Mouse (Mus musculus) intestine, embryonic 16.5 days (tissue): ENCODE results near the gene Cdc7. TPM values are rescaled to one million over a fixed set of nuclear protein-coding genes. Genes with fewer than 3 reads are reported as not detected.

Source experiments
- ATAC-seq: fragments of 200-750 bp; cut with Nextera tagmentation; 2 replicates; pipeline ENCODE4 v1.8.0; 2017; ENCODE audit warnings: moderate TSS enrichment, moderate library complexity
- H3K27ac ChIP-seq: fragments of 300-500 bp; sonication (generic); 2 replicates; pipeline ENCODE4 v1.5.1; 2014; ENCODE audit warnings: mild to moderate bottlenecking, low read length
- H3K27me3 ChIP-seq: fragments of 300-500 bp; sonication (generic); replicated peaks from 2 replicates; pipeline ENCODE4 v1.6.1; 2014; ENCODE audit warnings: low read length, control low read depth, mixed read lengths; ENCODE audit not compliant: control insufficient read depth, insufficient read depth
- H3K36me3 ChIP-seq: fragments of 300-500 bp; sonication (generic); 2 replicates; pipeline ENCODE4 v1.6.1; 2014; ENCODE audit warnings: low read length, control low read depth; ENCODE audit not compliant: control insufficient read depth, insufficient read depth
- H3K4me1 ChIP-seq: fragments of 300-500 bp; sonication (generic); 2 replicates; pipeline ENCODE4 v1.6.1; 2014; ENCODE audit warnings: low read length, control low read depth, mixed read lengths; ENCODE audit not compliant: control insufficient read depth, insufficient read depth
- H3K4me2 ChIP-seq: fragments of 300-500 bp; sonication (generic); 2 replicates; pipeline ENCODE4 v1.6.1; 2014; ENCODE audit warnings: low read depth, low read length, control low read depth
- H3K4me3 ChIP-seq: fragments of 300-500 bp; sonication (generic); 2 replicates; pipeline ENCODE4 v1.5.1; 2014; ENCODE audit warnings: mild to moderate bottlenecking, low read length
- H3K9ac ChIP-seq: fragments of 300-500 bp; sonication (generic); 2 replicates; pipeline ENCODE4 v1.6.1; 2014; ENCODE audit warnings: low read depth, low read length
- H3K9me3 ChIP-seq: fragments of 300-500 bp; sonication (generic); 2 replicates; pipeline ENCODE4 v1.6.1; 2016; ENCODE audit warnings: low read length, control low read depth; ENCODE audit not compliant: control insufficient read depth
- WGBS: fragments of 180-500 bp; shearing (Covaris S2); extraction: QIAGEN DNeasy Blood & Tissue Kit; methylation state at CpG from one replicate; pipeline ENCODE4 v1.1.7; 2014; 5-methylcytosine and 5-hydroxymethylcytosine counted together
- polyA plus RNA-seq: library from polyadenylated mRNA; unstranded; fragments of >200 nt; fragmentation: Nextera tagmentation; extraction: Ambion mirVana; gene quantifications from 2 replicates; pipeline ENCODE4 v1.2.1, GENCODE M21; 2015

Gene Cdc7
- polyA plus RNA-seq: 26.4 and 30.1 TPM in 2 replicates

- Histone ChIP-seq H3K4me1 (no peaks in the 10 kb centered on the region), H3K9me3 (no peaks in the 10 kb centered on the region), H3K27ac (peak within 1 kb of the TSS; percentile 72), H3K4me3 (peak within 1 kb of the TSS; percentile 91), H3K4me2 (peak within 1 kb of the TSS; percentile 64), H3K36me3 (no peaks in the 10 kb centered on the region), H3K27me3 (no peaks in the 10 kb centered on the region), H3K9ac (peak within 1 kb of the TSS; percentile 79)
- peak; percentile 95 for ATAC-seq
- 5% methylated on average over 54 of the region's 54 CpGs for WGBS
Observed at GRCm38 (mm10) chr5:106963584-106964512, at the start of gene Cdc7. Gene Cdc7 (plus strand): TSS chr5:106964322.

- Histone ChIP-seq H3K36me3 (no peaks in the 10 kb centered on the region), H3K4me3 (no peak overlapping the region), H3K9ac (no peak overlapping the region), H3K4me1 (no peaks in the 10 kb centered on the region), H3K9me3 (no peaks in the 10 kb centered on the region), H3K4me2 (no peak overlapping the region), H3K27ac (no peak overlapping the region), H3K27me3 (no peaks in the 10 kb centered on the region)
- no peak for ATAC-seq
Observed at GRCm38 (mm10) chr5:106919315-106919714, 44.8 kb upstream of the Cdc7 start.

GRCm38 (mm10) chr5:106925488-106926368 lies 38.4 kb upstream of the Cdc7 start, which contains the start of gene Hfm1:
Gene Hfm1 (minus strand): TSS chr5:106926321.
- H3K4me3 ChIP-seq: peak within 1 kb of the TSS; percentile 58
- peak within 1 kb of the TSS; percentile 93 for H3K4me2 ChIP-seq
- H3K9me3 ChIP-seq: no peaks in the 10 kb centered on the region
- peak within 1 kb of the TSS; percentile 57 for H3K27ac ChIP-seq
- peaks cover 2% of the 10 kb centered on the region; the same call in 1 of the 2 replicates for H3K4me1 ChIP-seq
- no peaks in the 10 kb centered on the region for H3K27me3 ChIP-seq
- H3K36me3 ChIP-seq: no peaks in the 10 kb centered on the region
- H3K9ac ChIP-seq: peak within 1 kb of the TSS; percentile 70
- 1% methylated on average over 50 of the region's 76 CpGs for WGBS
- ATAC-seq: peak; percentile 96

GRCm38 (mm10) chr5:106926369-106926686 lies 37.8 kb upstream of the Cdc7 start:
- Histone ChIP-seq H3K9me3 (no peaks in the 10 kb centered on the region), H3K36me3 (no peaks in the 10 kb centered on the region), H3K4me3 (peak overlapping the region; percentile 58), H3K27me3 (no peaks in the 10 kb centered on the region), H3K27ac (peak overlapping the region; percentile 57; the same call in 1 of the 2 replicates), H3K4me1 (peaks cover 2% of the 10 kb centered on the region; the same call in 1 of the 2 replicates), H3K9ac (peak overlapping the region; percentile 70), H3K4me2 (peak overlapping the region; percentile 93)
- peak; percentile 23; the same call in 1 of the 2 replicates for ATAC-seq
- 32% methylated on average over 4 of the region's 4 CpGs for WGBS

- Histone ChIP-seq H3K9ac (no peak overlapping the region), H3K9me3 (no peaks in the 10 kb centered on the region), H3K4me1 (peaks cover 2% of the 10 kb centered on the region; the same call in 1 of the 2 replicates), H3K36me3 (no peaks in the 10 kb centered on the region), H3K27ac (no peak overlapping the region), H3K4me3 (no peak overlapping the region), H3K4me2 (no peak overlapping the region), H3K27me3 (no peaks in the 10 kb centered on the region)
- ATAC-seq: no peak
- 74% methylated on average over 4 of the region's 4 CpGs for WGBS
Observed at GRCm38 (mm10) chr5:106927996-106928395, 36.1 kb upstream of the Cdc7 start.

- ATAC-seq: no peak
- Histone ChIP-seq H3K36me3 (no peaks in the 10 kb centered on the region), H3K27me3 (no peaks in the 10 kb centered on the region), H3K9me3 (no peaks in the 10 kb centered on the region), H3K27ac (no peak overlapping the region), H3K9ac (no peak overlapping the region), H3K4me3 (no peak overlapping the region), H3K4me2 (no peak overlapping the region), H3K4me1 (no peaks in the 10 kb centered on the region)
- WGBS: 65% methylated on average over 4 of the region's 4 CpGs
Observed at GRCm38 (mm10) chr5:106946342-106946741, 17.8 kb upstream of the Cdc7 start.

GRCm38 (mm10) chr5:106948683-106949082 lies 15.4 kb upstream of the Cdc7 start:
- Histone ChIP-seq H3K4me3 (no peak overlapping the region), H3K9ac (no peak overlapping the region), H3K27me3 (no peaks in the 10 kb centered on the region), H3K4me1 (no peaks in the 10 kb centered on the region), H3K27ac (no peak overlapping the region), H3K9me3 (no peaks in the 10 kb centered on the region), H3K4me2 (no peak overlapping the region), H3K36me3 (no peaks in the 10 kb centered on the region)
- 80% methylated on average over 6 of the region's 6 CpGs for WGBS
- no peak for ATAC-seq

GRCm38 (mm10) chr5:106956467-106956866 lies 7.7 kb upstream of the Cdc7 start:
- Histone ChIP-seq H3K9ac (no peak overlapping the region), H3K4me2 (no peak overlapping the region), H3K27ac (no peak overlapping the region), H3K36me3 (no peaks in the 10 kb centered on the region), H3K4me3 (no peak overlapping the region), H3K9me3 (peaks cover 6% of the 10 kb centered on the region; the same call in 1 of the 2 replicates), H3K27me3 (no peaks in the 10 kb centered on the region), H3K4me1 (peaks cover 6% of the 10 kb centered on the region; the same call in 1 of the 2 replicates)
- WGBS: 33% methylated on average over 3 of the region's 3 CpGs
- ATAC-seq: peak; percentile 71

- Histone ChIP-seq H3K27me3 (no peaks in the 10 kb centered on the region), H3K9ac (no peak overlapping the region), H3K27ac (no peak overlapping the region), H3K9me3 (peaks cover 4% of the 10 kb centered on the region; the same call in 1 of the 2 replicates), H3K36me3 (no peaks in the 10 kb centered on the region), H3K4me1 (peaks cover 6% of the 10 kb centered on the region; the same call in 1 of the 2 replicates), H3K4me3 (no peak overlapping the region), H3K4me2 (no peak overlapping the region)
- no peak for ATAC-seq
- WGBS: 74% methylated on average over 3 of the region's 3 CpGs
Observed at GRCm38 (mm10) chr5:106959031-106959430, 5.1 kb upstream of the Cdc7 start.
